Mouse (Mus musculus) ovary, postnatal 36 days (tissue): ENCODE data around the gene Plxnb2.

Experiments
- DNase-seq: peaks from one replicate; pipeline ENCODE4 v3.0.0; 2022; ENCODE audit warnings: low spot score, mixed read lengths

Gene Plxnb2

GRCm38 (mm10) chr15:89148496-89149270 lies 31.9 kb downstream of the Plxnb2 start:
- DNase-seq: no peak

GRCm38 (mm10) chr15:89147895-89148294 lies 32.7 kb downstream of the Plxnb2 start:
- DNase-seq: no peak

GRCm38 (mm10) chr15:89147456-89147855 lies 33.1 kb downstream of the Plxnb2 start:
- DNase-seq: no peak

GRCm38 (mm10) chr15:89147024-89147423 lies 33.6 kb downstream of the Plxnb2 start:
- no peak for DNase-seq

GRCm38 (mm10) chr15:89146537-89146936 lies 34.1 kb downstream of the Plxnb2 start:
- DNase-seq: no peak

DNA sequence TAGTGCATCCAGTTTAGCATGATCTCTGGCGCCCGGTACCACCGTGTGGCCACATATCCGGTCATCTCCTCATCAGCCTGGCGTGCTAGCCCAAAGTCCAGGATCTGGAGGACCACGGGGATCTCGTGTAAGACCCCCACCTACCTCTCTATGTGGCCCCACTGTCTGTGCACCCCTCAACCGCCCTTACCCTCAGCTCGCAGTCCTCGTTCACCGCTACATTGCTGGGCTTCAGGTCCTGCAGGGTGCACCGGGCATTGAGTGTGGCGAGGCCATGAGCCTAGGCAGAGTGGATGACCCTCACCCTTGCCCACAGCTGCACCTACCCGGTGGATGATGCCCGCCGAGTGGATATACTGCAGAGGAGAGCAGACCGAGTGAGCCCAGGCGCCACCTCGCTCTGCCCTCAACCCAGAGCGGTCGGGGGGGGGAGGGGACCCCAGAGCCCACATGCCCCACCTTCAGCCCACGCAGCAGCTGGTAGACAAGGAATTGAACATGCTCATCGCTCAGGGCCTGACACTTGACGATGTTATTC lies 34.7 kb downstream of the Plxnb2 start:
- no peak for DNase-seq

DNA sequence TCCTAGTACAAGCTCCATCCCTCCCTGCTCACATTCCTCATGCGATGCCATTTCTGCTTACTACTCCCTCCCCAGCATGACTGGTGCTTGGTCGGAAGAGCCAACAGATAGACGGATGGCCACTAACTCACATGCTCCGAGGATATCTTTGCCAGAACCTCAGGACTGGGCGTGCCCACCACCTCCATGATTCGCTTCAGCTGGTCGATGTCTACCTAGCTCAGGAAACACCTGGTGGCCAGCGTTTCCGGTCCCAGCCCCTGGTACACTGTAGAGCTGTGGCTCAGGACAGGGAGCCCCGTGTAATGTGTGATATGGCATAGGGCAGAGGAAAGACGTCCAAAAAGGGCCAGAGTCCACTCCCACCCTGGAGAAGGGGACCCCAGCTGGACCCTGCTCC lies 35.6 kb downstream of the Plxnb2 start:
- DNase-seq: no peak

DNA sequence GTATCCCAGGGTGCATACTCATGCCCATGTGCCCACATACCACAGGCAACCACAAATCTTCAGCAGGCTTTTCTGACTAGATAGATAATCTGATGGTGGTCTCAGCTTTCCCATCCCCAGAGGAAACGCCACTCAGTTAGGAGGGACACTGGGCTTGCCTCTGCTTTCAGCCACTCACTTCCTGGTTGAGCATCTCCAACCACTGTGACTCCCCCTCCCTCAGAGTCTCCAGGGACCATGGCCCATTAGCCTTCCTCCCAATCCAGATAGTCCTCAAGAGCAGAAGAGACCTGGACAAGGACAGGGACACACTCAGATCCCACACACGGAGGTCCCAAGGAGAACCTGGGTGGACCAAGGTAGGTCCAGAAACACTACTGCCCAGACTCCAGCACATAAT lies 37.5 kb downstream of the Plxnb2 start:
- DNase-seq: no peak

DNA sequence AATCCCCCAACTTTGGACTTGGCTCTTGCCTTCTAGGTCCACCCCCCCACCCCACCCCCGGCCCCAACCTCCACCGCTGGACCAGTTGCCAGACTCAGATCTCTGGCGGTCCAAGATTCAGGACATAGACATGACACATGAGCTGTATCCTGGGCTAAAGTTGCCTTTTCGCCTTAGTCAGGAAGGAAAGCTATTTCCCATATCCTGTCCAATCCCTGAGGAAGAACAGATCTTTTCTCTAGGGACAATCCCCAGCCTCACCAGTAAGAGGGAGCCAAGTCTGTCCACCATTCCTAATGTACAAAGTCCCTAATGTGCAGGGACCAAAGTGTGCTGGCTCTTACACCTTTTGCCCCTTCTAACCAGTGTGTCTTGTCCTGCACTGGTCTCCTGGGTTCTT lies 38.7 kb downstream of the Plxnb2 start:
- no peak for DNase-seq

- DNase-seq: no peak
Measured at GRCm38 (mm10) chr15:89141443-89141842, 39.1 kb downstream of the Plxnb2 start.

GRCm38 (mm10) chr15:89140659-89141252 lies 39.8 kb downstream of the Plxnb2 start, which contains the start of gene Mapk12:
Mapk12 (minus strand) TSS chr15:89140703.
- DNase-seq: peak; percentile 45

- peak; percentile 44 for DNase-seq
Measured at GRCm38 (mm10) chr15:89140048-89140658, 40.4 kb downstream of the Plxnb2 start.

GRCm38 (mm10) chr15:89138531-89138930 lies 42.1 kb downstream of the Plxnb2 start:
- no peak for DNase-seq

DNA sequence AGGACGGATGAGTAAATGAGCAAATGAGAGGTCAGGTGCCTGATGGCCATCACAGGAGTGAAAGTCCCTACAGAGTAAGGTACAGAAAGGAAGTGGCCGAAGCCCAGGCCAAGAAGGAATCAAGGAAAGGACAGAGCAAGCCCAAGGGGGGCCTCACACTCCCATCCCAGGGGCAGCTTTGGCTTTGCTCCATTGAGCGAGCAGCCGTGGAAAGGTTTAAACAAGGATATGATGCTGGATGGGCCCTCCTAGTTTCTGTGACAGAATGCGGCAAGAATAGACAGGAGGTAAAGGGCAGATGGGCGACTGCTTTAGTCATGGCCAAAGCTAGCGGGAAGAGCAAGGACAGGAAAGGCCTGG lies 42.6 kb downstream of the Plxnb2 start:
- DNase-seq: no peak

- DNase-seq: no peak
Measured at GRCm38 (mm10) chr15:89137378-89138045, 43.1 kb downstream of the Plxnb2 start.

- no peak for DNase-seq
Measured at GRCm38 (mm10) chr15:89136461-89137155, 44.0 kb downstream of the Plxnb2 start.

DNA sequence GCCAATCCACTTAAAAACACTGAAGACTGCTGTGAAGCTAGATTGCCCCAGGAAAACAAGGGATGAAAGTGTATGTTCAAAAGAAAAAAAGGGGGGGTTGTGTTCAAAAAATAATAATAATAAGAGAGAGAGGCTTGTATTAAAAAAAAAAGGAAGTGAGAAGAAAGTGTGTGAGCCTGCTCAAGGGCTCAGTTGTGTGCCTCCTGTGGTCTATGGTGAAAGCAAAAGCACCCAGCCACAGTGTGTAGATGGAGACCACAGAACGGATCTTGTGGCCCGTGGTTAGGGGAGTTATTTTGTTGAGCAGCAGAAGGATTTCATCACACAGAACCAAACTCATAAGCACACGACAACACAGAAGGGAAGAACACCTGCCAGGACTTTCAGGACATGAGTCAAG lies 49.3 kb downstream of the Plxnb2 start:
- DNase-seq: no peak

DNA sequence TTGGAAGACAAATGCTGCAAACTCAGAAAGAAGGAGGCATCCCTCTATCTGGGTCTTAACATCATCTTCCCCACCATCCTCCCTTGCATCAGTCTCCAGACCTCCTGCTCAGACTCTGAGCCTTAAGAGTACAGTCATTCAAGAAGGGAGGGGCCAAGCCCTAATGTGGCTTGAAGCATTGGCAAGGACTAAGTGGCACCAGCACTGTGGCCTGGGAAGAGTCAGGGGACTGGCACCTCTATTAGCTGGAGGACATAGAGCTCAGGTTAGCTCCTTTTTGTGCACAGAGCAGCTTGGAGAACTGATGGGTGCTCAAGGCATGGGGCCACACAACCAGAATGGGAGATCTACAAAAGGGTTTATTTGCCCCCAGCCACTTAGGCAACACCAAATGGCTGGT lies 50.3 kb downstream of the Plxnb2 start:
- no peak for DNase-seq

DNA sequence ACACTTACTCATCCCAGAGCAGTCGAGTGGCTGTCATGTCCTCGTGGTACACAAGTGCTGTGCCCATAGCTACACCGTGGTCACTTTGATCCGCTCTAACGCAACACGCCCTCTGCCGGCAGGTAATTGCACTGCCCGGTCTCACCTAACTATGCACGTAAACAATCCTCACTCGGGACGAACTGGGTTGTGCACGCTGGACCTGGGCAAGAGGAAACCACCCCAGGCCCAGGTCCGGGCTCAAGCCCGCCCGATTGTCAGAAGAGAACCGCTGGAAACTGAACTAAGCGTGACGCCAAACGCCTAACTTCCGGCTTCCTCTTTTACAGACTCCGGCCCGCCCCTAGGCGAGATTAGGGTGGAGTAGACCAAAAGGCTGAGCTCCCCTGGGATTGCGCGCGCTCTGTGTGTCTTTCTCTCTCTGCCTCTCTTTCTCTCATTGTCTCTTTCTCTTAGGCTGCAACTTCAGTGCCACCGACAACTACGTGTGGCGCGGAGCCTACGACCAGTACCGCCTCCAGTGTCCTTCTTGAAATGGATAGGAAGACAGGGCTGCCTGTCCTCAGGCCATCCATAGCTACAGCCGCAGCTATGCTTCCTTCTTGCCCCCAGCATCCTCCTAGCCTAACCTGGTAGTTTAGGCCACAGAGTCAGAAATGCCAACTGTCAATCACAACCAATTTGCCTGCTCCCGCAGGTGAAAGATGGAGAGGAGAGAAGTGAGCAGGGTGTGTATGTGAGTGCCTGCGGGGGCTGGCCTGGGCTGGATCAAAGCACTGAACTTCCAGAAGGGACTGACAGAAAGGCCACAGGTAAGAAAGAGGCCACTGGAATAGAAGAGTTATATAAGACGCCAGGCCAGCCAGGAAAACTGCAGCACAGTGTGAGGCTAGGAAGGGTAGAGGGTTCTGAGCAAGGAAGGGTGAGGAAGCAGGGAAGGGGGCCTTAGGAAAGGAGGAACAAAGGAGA lies 51.9 kb downstream of the Plxnb2 start, which contains the start of gene Hdac10:
Gene Hdac10, minus strand, starts transcription at position 319 of the 969 bp plus-strand sequence.
- DNase-seq: peak; percentile 78

DNA sequence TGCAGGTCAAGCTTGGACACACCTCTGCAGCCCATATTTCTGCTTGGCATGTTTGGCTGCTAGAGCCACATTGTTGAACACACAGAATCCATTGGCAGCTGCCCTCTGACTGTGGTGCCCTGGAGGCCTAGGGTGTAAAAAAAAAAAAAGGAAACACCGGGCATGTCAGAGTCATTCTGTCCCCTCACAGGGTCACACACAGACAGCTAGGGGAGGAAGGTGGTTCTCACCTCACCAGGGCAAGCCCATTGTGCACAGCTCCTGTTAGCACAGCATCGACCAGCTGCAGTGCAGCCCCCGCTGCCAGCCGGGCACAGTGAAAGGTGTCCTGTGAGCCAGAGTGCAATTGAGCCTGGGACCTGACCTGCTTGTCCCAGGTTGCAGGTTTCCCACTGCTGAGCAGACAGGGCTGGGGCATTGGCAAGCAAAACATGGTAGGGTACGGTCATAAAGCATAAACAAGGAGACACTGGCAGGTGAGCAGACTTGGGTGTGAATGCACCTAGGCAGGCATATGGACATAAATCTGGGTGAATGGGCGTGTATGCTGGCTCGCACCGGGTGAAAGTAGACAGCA lies 53.1 kb downstream of the Plxnb2 start:
- DNase-seq: no peak
